Mouse (Mus musculus): Measurements from ENCODE around the gene Gsdma3. TPM values are rescaled to one million over a fixed set of nuclear protein-coding genes. Genes with fewer than 3 reads are reported as not detected.
A peak's percentile ranks its signal among the peaks of the same experiment; 100 is the strongest.

Gene Gsdma3
- polyA plus RNA-seq, 1 experiment, result not detected

GRCm38 (mm10) chr11:98589306-98589705 lies 36.9 kb upstream of the Gsdma3 start:
- 78% methylated on average over 8 of the region's 8 CpGs for WGBS
- Histone ChIP-seq H3K27ac (ENCODE audit: control insufficient read depth, insufficient read depth, low read depth, low read length, poor library complexity) (no peak overlapping the region), H3K4me3 (replicated peaks; ENCODE audit: control insufficient read depth, low read depth, low read length) (no peak overlapping the region), H3K4me1 (ENCODE audit: control insufficient read depth, insufficient read depth, low read length) (peaks cover 4% of the 10 kb centered on the region)
- TF ChIP-seq CTCF (IDR thresholded peaks at IDR 0.05; ENCODE audit: control insufficient read depth, insufficient read depth, low read length) (no peak), POLR2A (IDR thresholded peaks at IDR 0.05; ENCODE audit: borderline replicate concordance, control insufficient read depth, low read depth, low read length) (no peak)

- WGBS, result 79% methylated on average over 19 of the region's 19 CpGs
- TF ChIP-seq POLR2A (IDR thresholded peaks at IDR 0.05; ENCODE audit: borderline replicate concordance, control insufficient read depth, low read depth, low read length) (no peak), CTCF (IDR thresholded peaks at IDR 0.05; ENCODE audit: control insufficient read depth, insufficient read depth, low read length) (no peak)
- Histone ChIP-seq H3K27ac (ENCODE audit: control insufficient read depth, insufficient read depth, low read depth, low read length, poor library complexity) (no peak overlapping the region), H3K4me3 (replicated peaks; ENCODE audit: control insufficient read depth, low read depth, low read length) (no peak overlapping the region), H3K4me1 (ENCODE audit: control insufficient read depth, insufficient read depth, low read length) (peaks cover 4% of the 10 kb centered on the region)
Measured at GRCm38 (mm10) chr11:98590548-98591445, 35.4 kb upstream of the Gsdma3 start.

- WGBS, result 42% methylated on average over 6 of the region's 6 CpGs
- no peak overlapping the region for H3K4me3 ChIP-seq (replicated peaks; ENCODE audit: control insufficient read depth, low read depth, low read length)
- H3K4me1 ChIP-seq (ENCODE audit: control insufficient read depth, insufficient read depth, low read length), result no peaks in the 10 kb centered on the region; the same call in 1 of the 2 replicates
Measured at GRCm38 (mm10) chr11:98595021-98595420, 31.1 kb upstream of the Gsdma3 start.

GRCm38 (mm10) chr11:98595473-98595872 lies 30.7 kb upstream of the Gsdma3 start:
- 59% methylated on average over 10 of the region's 10 CpGs for WGBS
- Histone ChIP-seq H3K4me1 (ENCODE audit: control insufficient read depth, insufficient read depth, low read length) (no peaks in the 10 kb centered on the region; the same call in 1 of the 2 replicates), H3K4me3 (replicated peaks; ENCODE audit: control insufficient read depth, low read depth, low read length) (no peak overlapping the region), H3K27ac (ENCODE audit: control insufficient read depth, insufficient read depth, low read depth, low read length, poor library complexity) (no peak overlapping the region)
- TF ChIP-seq CTCF (IDR thresholded peaks at IDR 0.05; ENCODE audit: control insufficient read depth, insufficient read depth, low read length) (no peak), POLR2A (IDR thresholded peaks at IDR 0.05; ENCODE audit: borderline replicate concordance, control insufficient read depth, low read depth, low read length) (no peak)

More at GRCm38 (mm10) chr11:98595021-98595420, 31.1 kb upstream of the Gsdma3 start:
- TF ChIP-seq POLR2A (IDR thresholded peaks at IDR 0.05; ENCODE audit: borderline replicate concordance, control insufficient read depth, low read depth, low read length) (no peak), CTCF (IDR thresholded peaks at IDR 0.05; ENCODE audit: control insufficient read depth, insufficient read depth, low read length) (no peak)
- no peak overlapping the region for H3K27ac ChIP-seq (ENCODE audit: control insufficient read depth, insufficient read depth, low read depth, low read length, poor library complexity)

GRCm38 (mm10) chr11:98595955-98596354 lies 30.2 kb upstream of the Gsdma3 start:
- 76% methylated on average over 3 of the region's 3 CpGs for WGBS
- no peaks in the 10 kb centered on the region; the same call in 1 of the 2 replicates for H3K4me1 ChIP-seq (ENCODE audit: control insufficient read depth, insufficient read depth, low read length)
- no peak overlapping the region for H3K27ac ChIP-seq (ENCODE audit: control insufficient read depth, insufficient read depth, low read depth, low read length, poor library complexity)
- TF ChIP-seq CTCF (IDR thresholded peaks at IDR 0.05; ENCODE audit: control insufficient read depth, insufficient read depth, low read length) (no peak), POLR2A (IDR thresholded peaks at IDR 0.05; ENCODE audit: borderline replicate concordance, control insufficient read depth, low read depth, low read length) (no peak)
- no peak overlapping the region for H3K4me3 ChIP-seq (replicated peaks; ENCODE audit: control insufficient read depth, low read depth, low read length)

- TF ChIP-seq POLR2A (IDR thresholded peaks at IDR 0.05; ENCODE audit: borderline replicate concordance, control insufficient read depth, low read depth, low read length) (no peak), CTCF (IDR thresholded peaks at IDR 0.05; ENCODE audit: control insufficient read depth, insufficient read depth, low read length) (peak; percentile 83)
- Histone ChIP-seq H3K27ac (ENCODE audit: control insufficient read depth, insufficient read depth, low read depth, low read length, poor library complexity) (no peak overlapping the region), H3K4me3 (replicated peaks; ENCODE audit: control insufficient read depth, low read depth, low read length) (no peak overlapping the region), H3K4me1 (ENCODE audit: control insufficient read depth, insufficient read depth, low read length) (no peaks in the 10 kb centered on the region; the same call in 1 of the 2 replicates)
- WGBS, result 21% methylated on average over 5 of the region's 6 CpGs
Measured at GRCm38 (mm10) chr11:98597363-98597762, 28.8 kb upstream of the Gsdma3 start.

GRCm38 (mm10) chr11:98597991-98598390 lies 28.2 kb upstream of the Gsdma3 start, which contains the start of gene Lrrc3c:
Gene Lrrc3c, plus strand, starts transcription at chr11:98598291.
- Histone ChIP-seq H3K4me1 (ENCODE audit: control insufficient read depth, insufficient read depth, low read length) (no peaks in the 10 kb centered on the region; the same call in 1 of the 2 replicates), H3K4me3 (replicated peaks; ENCODE audit: control insufficient read depth, low read depth, low read length) (no peak within 1 kb of the TSS), H3K27ac (ENCODE audit: control insufficient read depth, insufficient read depth, low read depth, low read length, poor library complexity) (no peak within 1 kb of the TSS; the same call in 1 of the 2 replicates)
- 83% methylated on average over 8 of the region's 8 CpGs for WGBS
- no peak for TF ChIP-seq POLR2A (IDR thresholded peaks at IDR 0.05; ENCODE audit: borderline replicate concordance, control insufficient read depth, low read depth, low read length)
- TF ChIP-seq CTCF (IDR thresholded peaks at IDR 0.05; ENCODE audit: control insufficient read depth, insufficient read depth, low read length), result no peak

- no peaks in the 10 kb centered on the region; the same call in 1 of the 2 replicates for H3K4me1 ChIP-seq (ENCODE audit: control insufficient read depth, insufficient read depth, low read length)
- WGBS, result 58% methylated on average over 18 of the region's 18 CpGs
Measured at GRCm38 (mm10) chr11:98598851-98599290, 27.3 kb upstream of the Gsdma3 start.

More at GRCm38 (mm10) chr11:98598851-98599290, 27.3 kb upstream of the Gsdma3 start:
- no peak for TF ChIP-seq CTCF (IDR thresholded peaks at IDR 0.05; ENCODE audit: control insufficient read depth, insufficient read depth, low read length)
- TF ChIP-seq POLR2A (IDR thresholded peaks at IDR 0.05; ENCODE audit: borderline replicate concordance, control insufficient read depth, low read depth, low read length), result no peak
- Histone ChIP-seq H3K27ac (ENCODE audit: control insufficient read depth, insufficient read depth, low read depth, low read length, poor library complexity) (no peak overlapping the region; the same call in 1 of the 2 replicates), H3K4me3 (replicated peaks; ENCODE audit: control insufficient read depth, low read depth, low read length) (no peak overlapping the region)
